22 mouse cellular contexts compared by ENCODE assay signal in genomic region chr5:114028111-114028510, GRCm38 (mm10). TPM values are rescaled to one million over a fixed set of nuclear protein-coding genes. Genes with fewer than 3 reads are reported as not detected.
DNase-seq lines count a peak whose midpoint lies in the region; ATAC-seq and TF ChIP-seq lines count a peak whose summit lies in the region.
"Had no signal": no experiment of that assay in that cellular context is flagged by ENCODE, and none has a peak within 500 bp of the region (broad histone marks: within the 10 kb centered on the region; RNA-seq: fewer than 3 reads in every experiment).

No protein-coding gene starts in this region.

- no peaks in the 10 kb centered on the region; the same call in 1 of the 2 replicates for H3K9me3 ChIP-seq in liver, postnatal 0 days (ENCODE audit: low read length)
- no peaks in the 10 kb centered on the region for H3K9me3 ChIP-seq in liver, embryonic 12.5 days (replicated peaks)
- H3K9me3 ChIP-seq: liver, embryonic 15.5 days had no signal

- TF ChIP-seq CTCF in liver, postnatal 0 days (IDR thresholded peaks at IDR 0.05; ENCODE audit: low read depth): no peak

- H3K27me3 ChIP-seq in liver, postnatal 0 days (ENCODE audit: insufficient read depth, low read length): no peaks in the 10 kb centered on the region
- peaks cover 45% of the 10 kb centered on the region for H3K27me3 ChIP-seq in liver, embryonic 12.5 days (replicated peaks)
- H3K27me3 ChIP-seq: CH12.LX had no signal

- peaks cover 11% of the 10 kb centered on the region; the same call in 1 of the 2 replicates for H3K4me1 ChIP-seq in liver, postnatal 0 days (ENCODE audit: insufficient read depth)
- H3K4me1 ChIP-seq in liver, embryonic 12.5 days: peaks cover 6% of the 10 kb centered on the region; the same call in 1 of the 2 replicates

- no peak overlapping the region for H3K4me3 ChIP-seq in liver, postnatal 0 days (ENCODE audit: low read depth, low read length)
- H3K4me3 ChIP-seq in liver, embryonic 12.5 days: no peak overlapping the region
- H3K4me3 ChIP-seq: embryonic facial prominence, embryonic 10.5 days; liver, embryonic 15.5 days; megakaryocyte, embryonic 14.5 days had no signal

- 66% methylated on average over 12 of the region's 12 CpGs for WGBS in liver, postnatal 0 days (ENCODE audit: insufficient replicate concordance)
- 69% methylated on average over 12 of the region's 12 CpGs for WGBS in liver, embryonic 12.5 days (ENCODE audit: insufficient replicate concordance)

- no peak for TF ChIP-seq EP300 in liver, postnatal 0 days (IDR thresholded peaks at IDR 0.05; ENCODE audit: low read depth)

- no peak overlapping the region for H3K27ac ChIP-seq in liver, postnatal 0 days (ENCODE audit: low read depth)
- no peak overlapping the region for H3K27ac ChIP-seq in liver, embryonic 12.5 days
- H3K27ac ChIP-seq: embryonic facial prominence, embryonic 10.5 days; liver, embryonic 15.5 days had no signal

- no peaks in the 10 kb centered on the region for H3K36me3 ChIP-seq in liver, postnatal 0 days (replicated peaks; ENCODE audit: insufficient read depth, low read length)
- no peaks in the 10 kb centered on the region for H3K36me3 ChIP-seq in liver, embryonic 12.5 days
- H3K36me3 ChIP-seq: embryonic facial prominence, embryonic 10.5 days; liver, embryonic 15.5 days had no signal

- DNase-seq in cerebellum, postnatal 4 days (ENCODE audit: low spot score in 2 of 2): no peak
- peak; percentile 53 for DNase-seq in liver, postnatal 0 days
- DNase-seq in kidney, adult 8-10 months: peak; percentile 92
- no peak for DNase-seq in heart, adult 18-20 months
- DNase-seq in urinary bladder, adult 2 months (ENCODE audit: low spot score): no peak
- DNase-seq: adrenal gland, postnatal 14 days; heart, postnatal 4 days; layer of hippocampus, postnatal 36 days; left cerebral cortex, postnatal 4 days; lung, postnatal 14 days; thymus, adult 18-20 months had no signal

- peak; percentile 46; the same call in 1 of the 2 replicates for ATAC-seq in cerebellum, adult (ENCODE audit: insufficient number of reproducible peaks, low FRiP score, low TSS enrichment)
- peak; percentile 77 for ATAC-seq in liver, postnatal 0 days
- no peak for ATAC-seq in liver, embryonic 12.5 days
- no peak for ATAC-seq in erythroid progenitor cell, adult 5-6 weeks (replicated peaks; ENCODE audit: low FRiP score, poor library complexity, severe bottlenecking)
- ATAC-seq: forebrain, embryonic 16.5 days; midbrain, embryonic 16.5 days had no signal

- H3K4me2 ChIP-seq in liver, postnatal 0 days (ENCODE audit: low read depth, low read length): no peak overlapping the region
- H3K4me2 ChIP-seq in liver, embryonic 12.5 days: no peak overlapping the region
- H3K4me2 ChIP-seq: liver, embryonic 15.5 days had no signal

- no peak overlapping the region for H3K9ac ChIP-seq in liver, postnatal 0 days (replicated peaks)
- H3K9ac ChIP-seq in liver, embryonic 12.5 days: no peak overlapping the region
- H3K9ac ChIP-seq: liver, embryonic 15.5 days had no signal

RNA-seq across cellular contexts. Expression of gene Dao, which starts 24.6 kb away (rescaled TPM):
- not detected in 2 replicates for polyA plus RNA-seq in liver, postnatal 0 days (2015; fragmentation: Nextera tagmentation; extraction: Ambion mirVana)
- polyA plus RNA-seq in liver, embryonic 12.5 days (2016; fragmentation: Nextera tagmentation; extraction: Ambion mirVana): not detected in 2 replicates
- not detected for total RNA-seq in heart, adult 18-20 months (2021)
- 0.10 TPM in 1 of 2 replicates, not detected in the other for polyA plus RNA-seq in urinary bladder, adult 2 months (2012; rRNA removed)
- total RNA-seq in erythroid progenitor cell, adult 5-6 weeks (2015; ENCODE audit: low replicate concordance): not detected in 2 replicates
- not detected in 2 replicates for total RNA-seq in erythroid progenitor cell, adult 5-6 weeks (2017; ENCODE audit: low replicate concordance)
- total RNA-seq: adrenal gland, postnatal 14 days; gastrocnemius, postnatal 4 days; heart, postnatal 4 days; left cerebral cortex, postnatal 4 days had no signal
- polyA plus RNA-seq: embryonic facial prominence, embryonic 10.5 days; forebrain, embryonic 16.5 days; heart, embryonic 14.5 days; liver, embryonic 15.5 days; midbrain, embryonic 16.5 days had no signal

RNA-seq across cellular contexts. Expression of gene Ssh1, which starts 34.4 kb away (rescaled TPM):
- polyA plus RNA-seq in liver, postnatal 0 days (2015; fragmentation: Nextera tagmentation; extraction: Ambion mirVana): 3.7 and 4.3 TPM in 2 replicates
- polyA plus RNA-seq in liver, embryonic 12.5 days (2016; fragmentation: Nextera tagmentation; extraction: Ambion mirVana): 8.9 and 10.9 TPM in 2 replicates
- 10 to 100 TPM; 13.5 to 13.6 TPM for total RNA-seq in heart, adult 18-20 months (2021)
- 9.3 and 14.8 TPM in 2 replicates for polyA plus RNA-seq in urinary bladder, adult 2 months (2012; rRNA removed)
- total RNA-seq in erythroid progenitor cell, adult 5-6 weeks (2015; ENCODE audit: low replicate concordance): 21.3 and 31.9 TPM in 2 replicates
- 30.9 and 43.1 TPM in 2 replicates for total RNA-seq in erythroid progenitor cell, adult 5-6 weeks (2017; ENCODE audit: low replicate concordance)

RNA-seq across cellular contexts. Expression of gene Usp30, which starts 37.1 kb away (rescaled TPM):
- polyA plus RNA-seq in liver, postnatal 0 days (2015; fragmentation: Nextera tagmentation; extraction: Ambion mirVana): 2.6 and 2.8 TPM in 2 replicates
- polyA plus RNA-seq in liver, embryonic 12.5 days (2016; fragmentation: Nextera tagmentation; extraction: Ambion mirVana): 5.0 and 5.2 TPM in 2 replicates
- 10 to 100 TPM; 10.4 to 11.6 TPM for total RNA-seq in heart, adult 18-20 months (2021)
- polyA plus RNA-seq in urinary bladder, adult 2 months (2012; rRNA removed): 17.9 and 19.1 TPM in 2 replicates
- total RNA-seq in erythroid progenitor cell, adult 5-6 weeks (2015; ENCODE audit: low replicate concordance): 1.8 and 5.0 TPM in 2 replicates
- 0.68 and 0.77 TPM in 2 replicates for total RNA-seq in erythroid progenitor cell, adult 5-6 weeks (2017; ENCODE audit: low replicate concordance)

Comparison
In these comparisons a context has a peak if more than half of its experiments do, and no peak if none do; other contexts are left out.
1. ATAC-seq: peak in cerebellum, adult (single experiment) and liver, postnatal 0 days (single experiment); none in liver, embryonic 12.5 days (single experiment) and erythroid progenitor cell, adult 5-6 weeks (single experiment).
2. DNase-seq: peak in liver, postnatal 0 days (single experiment) and kidney, adult 8-10 months (2 of 2); none in cerebellum, postnatal 4 days (0 of 2), heart, adult 18-20 months (0 of 2) and urinary bladder, adult 2 months (single experiment).